Mouse (Mus musculus): ENCODE results near the gene Krt16. TPM values are rescaled to one million over a fixed set of nuclear protein-coding genes. Genes with fewer than 3 reads are reported as not detected.

Krt16 gene
- polyA plus RNA-seq, 1 experiment, result 0.21 TPM

- H3K36me3 ChIP-seq (ENCODE audit: control insufficient read depth, insufficient read depth), result no peaks in the 10 kb centered on the region
- no peak overlapping the region for H3ac ChIP-seq (ENCODE audit: control insufficient read depth, insufficient read length, low read depth)
- H3K27me3 ChIP-seq (ENCODE audit: control insufficient read depth, insufficient read depth, insufficient read length), result no peaks in the 10 kb centered on the region
- no peaks in the 10 kb centered on the region for H3K79me3 ChIP-seq (ENCODE audit: low read depth)
- no peak overlapping the region for H3K4me3 ChIP-seq (ENCODE audit: insufficient read depth, poor library complexity, severe bottlenecking)
- H3K79me2 ChIP-seq (ENCODE audit: control insufficient read depth, insufficient read depth), result no peaks in the 10 kb centered on the region
- TF ChIP-seq MYOD1 (IDR thresholded peaks at IDR 0.05; ENCODE audit: control insufficient read depth, insufficient read length, low read depth) (peak; percentile 53), MAX (IDR thresholded peaks at IDR 0.05) (no peak)
Measured at GRCm38 (mm10) chr11:100287024-100287423, 38.3 kb upstream of the Krt16 start.

- H3K79me2 ChIP-seq (ENCODE audit: control insufficient read depth, insufficient read depth), result no peaks in the 10 kb centered on the region
- TF ChIP-seq MYOG (IDR thresholded peaks at IDR 0.05; ENCODE audit: control insufficient read depth, extremely low read depth, insufficient read length) (no peak), USF1 (IDR thresholded peaks at IDR 0.05; ENCODE audit: low read depth) (no peak), MAX (IDR thresholded peaks at IDR 0.05) (no peak), CTCF (IDR thresholded peaks at IDR 0.05; ENCODE audit: control insufficient read depth, insufficient read depth, insufficient read length) (no peak), CEBPB (IDR thresholded peaks at IDR 0.05; ENCODE audit: low read depth) (no peak), FOSL1 (IDR thresholded peaks at IDR 0.05; ENCODE audit: insufficient read depth, low read length, poor library complexity, severe bottlenecking) (no peak), MYOD1 (IDR thresholded peaks at IDR 0.05; ENCODE audit: control insufficient read depth, insufficient read length, low read depth) (no peak)
- H3K79me3 ChIP-seq (ENCODE audit: low read depth), result no peaks in the 10 kb centered on the region
- H3K36me3 ChIP-seq (ENCODE audit: control insufficient read depth, insufficient read depth), result no peaks in the 10 kb centered on the region
- no peaks in the 10 kb centered on the region for H3K27me3 ChIP-seq (ENCODE audit: control insufficient read depth, insufficient read depth, insufficient read length)
- no peak overlapping the region for H3K4me3 ChIP-seq (ENCODE audit: insufficient read depth, poor library complexity, severe bottlenecking)
- H3ac ChIP-seq (ENCODE audit: control insufficient read depth, insufficient read length, low read depth), result no peak overlapping the region
Measured at GRCm38 (mm10) chr11:100284988-100285387, 36.3 kb upstream of the Krt16 start.

GRCm38 (mm10) chr11:100282549-100282948, 33.8 kb upstream of the Krt16 start:
- no peak overlapping the region for H3ac ChIP-seq (ENCODE audit: control insufficient read depth, insufficient read length, low read depth)
- no peaks in the 10 kb centered on the region for H3K27me3 ChIP-seq (ENCODE audit: control insufficient read depth, insufficient read depth, insufficient read length)
- H3K4me3 ChIP-seq (ENCODE audit: insufficient read depth, poor library complexity, severe bottlenecking), result no peak overlapping the region
- no peaks in the 10 kb centered on the region for H3K79me2 ChIP-seq (ENCODE audit: control insufficient read depth, insufficient read depth)
- no peak for TF ChIP-seq CEBPB (IDR thresholded peaks at IDR 0.05; ENCODE audit: low read depth)
- TF ChIP-seq CTCF (IDR thresholded peaks at IDR 0.05; ENCODE audit: control insufficient read depth, insufficient read depth, insufficient read length), result peak; percentile 91
- no peaks in the 10 kb centered on the region for H3K36me3 ChIP-seq (ENCODE audit: control insufficient read depth, insufficient read depth)
- no peaks in the 10 kb centered on the region for H3K79me3 ChIP-seq (ENCODE audit: low read depth)

GRCm38 (mm10) chr11:100281596-100282544, 33.2 kb upstream of the Krt16 start:
- Histone ChIP-seq H3K4me3 (ENCODE audit: insufficient read depth, poor library complexity, severe bottlenecking) (no peak overlapping the region), H3ac (ENCODE audit: control insufficient read depth, insufficient read length, low read depth) (no peak overlapping the region)
- TF ChIP-seq CEBPB (IDR thresholded peaks at IDR 0.05; ENCODE audit: low read depth) (no peak), CTCF (IDR thresholded peaks at IDR 0.05; ENCODE audit: control insufficient read depth, insufficient read depth, insufficient read length) (peak; percentile 75), MAX (IDR thresholded peaks at IDR 0.05) (peak; percentile 45), MYOG (IDR thresholded peaks at IDR 0.05; ENCODE audit: control insufficient read depth, extremely low read depth, insufficient read length) (no peak), FOSL1 (IDR thresholded peaks at IDR 0.05; ENCODE audit: insufficient read depth, low read length, poor library complexity, severe bottlenecking) (no peak)

GRCm38 (mm10) chr11:100278759-100279158, 30.1 kb upstream of the Krt16 start:
- H3K27me3 ChIP-seq (ENCODE audit: control insufficient read depth, insufficient read depth, insufficient read length), result no peaks in the 10 kb centered on the region
- TF ChIP-seq MAX (IDR thresholded peaks at IDR 0.05), result no peak
- no peak for TF ChIP-seq MYOG (IDR thresholded peaks at IDR 0.05; ENCODE audit: control insufficient read depth, extremely low read depth, insufficient read length)
- no peak for TF ChIP-seq CEBPB (IDR thresholded peaks at IDR 0.05; ENCODE audit: low read depth)
- TF ChIP-seq FOSL1 (IDR thresholded peaks at IDR 0.05; ENCODE audit: insufficient read depth, low read length, poor library complexity, severe bottlenecking), result no peak
- no peak for TF ChIP-seq USF1 (IDR thresholded peaks at IDR 0.05; ENCODE audit: low read depth)
- TF ChIP-seq CTCF (IDR thresholded peaks at IDR 0.05; ENCODE audit: control insufficient read depth, insufficient read depth, insufficient read length), result no peak
- no peak for TF ChIP-seq MYOD1 (IDR thresholded peaks at IDR 0.05; ENCODE audit: control insufficient read depth, insufficient read length, low read depth)

More at GRCm38 (mm10) chr11:100281596-100282544, 33.2 kb upstream of the Krt16 start:
- Histone ChIP-seq H3K79me2 (ENCODE audit: control insufficient read depth, insufficient read depth) (no peaks in the 10 kb centered on the region), H3K79me3 (ENCODE audit: low read depth) (no peaks in the 10 kb centered on the region), H3K36me3 (ENCODE audit: control insufficient read depth, insufficient read depth) (no peaks in the 10 kb centered on the region), H3K27me3 (ENCODE audit: control insufficient read depth, insufficient read depth, insufficient read length) (no peaks in the 10 kb centered on the region)

More at GRCm38 (mm10) chr11:100278759-100279158, 30.1 kb upstream of the Krt16 start:
- Histone ChIP-seq H3K4me3 (ENCODE audit: insufficient read depth, poor library complexity, severe bottlenecking) (no peak overlapping the region), H3K79me2 (ENCODE audit: control insufficient read depth, insufficient read depth) (no peaks in the 10 kb centered on the region), H3ac (ENCODE audit: control insufficient read depth, insufficient read length, low read depth) (no peak overlapping the region), H3K79me3 (ENCODE audit: low read depth) (no peaks in the 10 kb centered on the region), H3K36me3 (ENCODE audit: control insufficient read depth, insufficient read depth) (no peaks in the 10 kb centered on the region)

All from C2C12 (cell line).